Mouse (Mus musculus) neural tube, embryonic 11.5 days (tissue): ENCODE measurements around the gene Cep57l1. TPM values are rescaled to one million over a fixed set of nuclear protein-coding genes. Genes with fewer than 3 reads are reported as not detected.

Experiments used
- ATAC-seq: fragments of 200-750 bp; cut with Nextera tagmentation; 2 replicates; pipeline ENCODE4 v1.8.0; 2017; ENCODE audit warnings: moderate number of reproducible peaks, mild to moderate bottlenecking, moderate TSS enrichment, moderate library complexity; ENCODE audit not compliant: insufficient read depth, low FRiP score, low TSS enrichment
- DNase-seq: peaks from one replicate; pipeline ENCODE4 v3.0.0-alpha.2; 2015; ENCODE audit warnings: low spot score
- H3K27ac ChIP-seq: fragments of 300-500 bp; sonication (generic); 2 replicates; pipeline ENCODE4 v1.5.1; 2014; ENCODE audit warnings: low read depth, mild to moderate bottlenecking, low read length
- H3K27me3 ChIP-seq: fragments of 300-500 bp; sonication (generic); 2 replicates; pipeline ENCODE4 v1.6.1; 2014; ENCODE audit warnings: mild to moderate bottlenecking, low read length, mixed read lengths; ENCODE audit not compliant: control insufficient read depth, insufficient read depth
- H3K36me3 ChIP-seq: fragments of 300-500 bp; sonication (generic); 2 replicates; pipeline ENCODE4 v1.6.1; 2014; ENCODE audit warnings: mild to moderate bottlenecking, low read length, moderate library complexity, mixed read lengths; ENCODE audit not compliant: control insufficient read depth, insufficient read depth
- H3K4me1 ChIP-seq: fragments of 300-500 bp; sonication (generic); 2 replicates; pipeline ENCODE4 v1.6.1; 2014; ENCODE audit warnings: low read length, mixed read lengths; ENCODE audit not compliant: control insufficient read depth, insufficient read depth
- H3K4me2 ChIP-seq: fragments of 300-500 bp; sonication (generic); 2 replicates; pipeline ENCODE4 v1.6.1; 2014; ENCODE audit warnings: low read depth, mild to moderate bottlenecking, moderate library complexity
- H3K4me3 ChIP-seq: fragments of 300-500 bp; sonication (generic); 2 replicates; pipeline ENCODE4 v1.5.1; 2014; ENCODE audit warnings: low read depth, low read length
- H3K9ac ChIP-seq: fragments of 300-500 bp; sonication (generic); 2 replicates; pipeline ENCODE4 v1.6.1; 2014; ENCODE audit warnings: mild to moderate bottlenecking, low read length
- H3K9me3 ChIP-seq: fragments of 300-500 bp; sonication (generic); 2 replicates; pipeline ENCODE4 v1.6.1; 2016; ENCODE audit warnings: low read length; ENCODE audit not compliant: control insufficient read depth
- WGBS: fragments of 180-500 bp; shearing (Covaris S2); extraction: QIAGEN DNeasy Blood & Tissue Kit; methylation state at CpG from one replicate; pipeline ENCODE4 v1.1.7; 2014; 5-methylcytosine and 5-hydroxymethylcytosine counted together
- polyA plus RNA-seq: library from polyadenylated mRNA; unstranded; fragments of >200 nt; fragmentation: Nextera tagmentation; extraction: Ambion mirVana; gene quantifications from 2 replicates; pipeline ENCODE4 v1.2.1, GENCODE M21; 2014

Cep57l1 gene
- 17.8 and 19.1 TPM in 2 replicates for polyA plus RNA-seq

- H3K9ac ChIP-seq, result peak within 1 kb of the TSS; percentile 78
- ATAC-seq (peak; percentile 96), DNase-seq (peak; percentile 96)
- peak within 1 kb of the TSS; percentile 91 for H3K27ac ChIP-seq
- H3K4me3 ChIP-seq, result peak within 1 kb of the TSS; percentile 73
- WGBS, result under 1% methylated on average over 60 of the region's 69 CpGs
- no peaks in the 10 kb centered on the region for H3K27me3 ChIP-seq
- H3K4me2 ChIP-seq, result peak within 1 kb of the TSS; percentile 60
- H3K36me3 ChIP-seq, result no peaks in the 10 kb centered on the region
- no peaks in the 10 kb centered on the region for H3K9me3 ChIP-seq
- H3K4me1 ChIP-seq, result peaks cover 11% of the 10 kb centered on the region; the same call in 1 of the 2 replicates
Observed at GRCm38 (mm10) chr10:41809771-41810563, at the start of gene Cep57l1, which contains the start of gene Sesn1. Cep57l1 (minus strand) TSS chr10:41809871. Sesn1 (plus strand) TSS chr10:41809935.

GRCm38 (mm10) chr10:41848721-41849120 is 39.0 kb upstream of the Cep57l1 start:
- Histone ChIP-seq H3K27me3 (no peaks in the 10 kb centered on the region), H3K4me1 (no peaks in the 10 kb centered on the region), H3K4me3 (no peak overlapping the region), H3K9me3 (no peaks in the 10 kb centered on the region), H3K36me3 (no peaks in the 10 kb centered on the region), H3K9ac (no peak overlapping the region), H3K27ac (no peak overlapping the region), H3K4me2 (no peak overlapping the region)
- 94% methylated on average over 2 of the region's 2 CpGs for WGBS
- ATAC-seq, result no peak
- DNase-seq, result no peak

- ATAC-seq, result no peak
- 95% methylated on average over 8 of the region's 8 CpGs for WGBS
- Histone ChIP-seq H3K4me1 (no peaks in the 10 kb centered on the region), H3K9me3 (no peaks in the 10 kb centered on the region), H3K4me3 (no peak overlapping the region), H3K4me2 (no peak overlapping the region), H3K27ac (no peak overlapping the region), H3K9ac (no peak overlapping the region), H3K27me3 (no peaks in the 10 kb centered on the region), H3K36me3 (no peaks in the 10 kb centered on the region)
- no peak for DNase-seq
Observed at GRCm38 (mm10) chr10:41847737-41848136, 38.1 kb upstream of the Cep57l1 start.

GRCm38 (mm10) chr10:41838911-41839310 is 29.2 kb upstream of the Cep57l1 start:
- ATAC-seq (no peak), DNase-seq (no peak)
- 94% methylated on average over 4 of the region's 4 CpGs for WGBS
- Histone ChIP-seq H3K4me1 (no peaks in the 10 kb centered on the region), H3K27me3 (no peaks in the 10 kb centered on the region), H3K36me3 (no peaks in the 10 kb centered on the region), H3K9ac (no peak overlapping the region), H3K9me3 (no peaks in the 10 kb centered on the region), H3K27ac (no peak overlapping the region), H3K4me3 (no peak overlapping the region), H3K4me2 (no peak overlapping the region)

- no peaks in the 10 kb centered on the region for H3K4me1 ChIP-seq
- H3K4me3 ChIP-seq, result no peak overlapping the region
- H3K36me3 ChIP-seq, result no peaks in the 10 kb centered on the region
Observed at GRCm38 (mm10) chr10:41834131-41834530, 24.5 kb upstream of the Cep57l1 start.

GRCm38 (mm10) chr10:41832191-41832590 is 22.5 kb upstream of the Cep57l1 start:
- Histone ChIP-seq H3K36me3 (no peaks in the 10 kb centered on the region), H3K27ac (no peak overlapping the region), H3K9me3 (no peaks in the 10 kb centered on the region), H3K4me3 (no peak overlapping the region), H3K4me1 (no peaks in the 10 kb centered on the region), H3K9ac (no peak overlapping the region), H3K4me2 (no peak overlapping the region), H3K27me3 (no peaks in the 10 kb centered on the region)
- 62% methylated on average over 6 of the region's 6 CpGs for WGBS
- ATAC-seq, result no peak
- no peak for DNase-seq

More at GRCm38 (mm10) chr10:41834131-41834530, 24.5 kb upstream of the Cep57l1 start:
- ATAC-seq (no peak), DNase-seq (no peak)
- no peak overlapping the region for H3K9ac ChIP-seq
- no peak overlapping the region for H3K4me2 ChIP-seq
- H3K27me3 ChIP-seq, result no peaks in the 10 kb centered on the region
- no peak overlapping the region for H3K27ac ChIP-seq
- H3K9me3 ChIP-seq, result no peaks in the 10 kb centered on the region
- WGBS, result 88% methylated on average over 2 of the region's 2 CpGs

- no peak for ATAC-seq
- H3K9ac ChIP-seq, result no peak overlapping the region
- WGBS, result 56% methylated on average over 9 of the region's 9 CpGs
- no peaks in the 10 kb centered on the region for H3K4me1 ChIP-seq
- no peaks in the 10 kb centered on the region for H3K27me3 ChIP-seq
- H3K9me3 ChIP-seq, result no peaks in the 10 kb centered on the region
- H3K4me3 ChIP-seq, result no peak overlapping the region
- DNase-seq, result peak; percentile 61
- no peak overlapping the region for H3K4me2 ChIP-seq
- H3K36me3 ChIP-seq, result no peaks in the 10 kb centered on the region
- H3K27ac ChIP-seq, result no peak overlapping the region
Observed at GRCm38 (mm10) chr10:41830851-41831522, 21.3 kb upstream of the Cep57l1 start.

- WGBS, result 68% methylated on average over 4 of the region's 4 CpGs
- Histone ChIP-seq H3K4me3 (no peak overlapping the region), H3K27me3 (no peaks in the 10 kb centered on the region), H3K4me2 (no peak overlapping the region), H3K36me3 (no peaks in the 10 kb centered on the region), H3K9ac (no peak overlapping the region), H3K4me1 (no peaks in the 10 kb centered on the region), H3K27ac (no peak overlapping the region), H3K9me3 (no peaks in the 10 kb centered on the region)
- ATAC-seq (no peak), DNase-seq (no peak)
Observed at GRCm38 (mm10) chr10:41830445-41830844, 20.8 kb upstream of the Cep57l1 start.
